Mouse (Mus musculus): ENCODE measurements around the gene Zfp106.

GRCm38 (mm10) chr2:120476277-120477087, 87.2 kb downstream of the Zfp106 start:
- TF ChIP-seq POLR2A (IDR thresholded peaks at IDR 0.05; ENCODE audit: insufficient read depth, low read depth, low read length): no peak
- TF ChIP-seq CTCF (IDR thresholded peaks at IDR 0.05): no peak
